Mouse (Mus musculus) spleen, embryonic (tissue): ENCODE data around the gene Pidd1.
"Not testable (repeated sequence)": the region's sequence is repeated elsewhere in the genome, so short reads cannot be mapped to it uniquely, and the experiment has no call there.

Experiments
- CTCF ChIA-PET: fragments of 350-600 bp; sonication (Branson Sonifier 250); formaldehyde crosslinking; loops from one replicate; lab custom pipeline; 2022; lab: Charles Lee

The Pidd1 gene

GRCm38 (mm10) chr7:141426948-141427730, 16.7 kb downstream of the Pidd1 start:
- CTCF ChIA-PET, result no interaction called here

- CTCF ChIA-PET, result no interaction called here
Measured at GRCm38 (mm10) chr7:141423811-141424210, 20.0 kb downstream of the Pidd1 start.

GRCm38 (mm10) chr7:141420030-141420702, 23.7 kb downstream of the Pidd1 start:
- CTCF ChIA-PET, result no interaction called here

GRCm38 (mm10) chr7:141418970-141419369, 24.9 kb downstream of the Pidd1 start:
- CTCF ChIA-PET, result no interaction called here

- CTCF ChIA-PET, result interaction anchor here (0.5 kb wide), 1 partner anchor 13 kb away, joined by 3 read pairs; no protein-coding TSS in a partner anchor
Measured at GRCm38 (mm10) chr7:141417731-141418681, 25.8 kb downstream of the Pidd1 start.

- CTCF ChIA-PET, result no interaction called here
Measured at GRCm38 (mm10) chr7:141416144-141416841, 27.5 kb downstream of the Pidd1 start.

GRCm38 (mm10) chr7:141413809-141414584, 29.8 kb downstream of the Pidd1 start, which contains the start of gene Gatd1:
Gene Gatd1, minus strand, starts transcription at chr7:141414136.
- CTCF ChIA-PET, result no interaction called here

GRCm38 (mm10) chr7:141413331-141413730, 30.5 kb downstream of the Pidd1 start:
- CTCF ChIA-PET, result interaction anchor here (0.6 to 0.8 kb wide), 2 partner anchors 25 to 49 kb away, joined by 3 to 8 read pairs; no protein-coding TSS in a partner anchor

GRCm38 (mm10) chr7:141411667-141412066, 32.2 kb downstream of the Pidd1 start:
- CTCF ChIA-PET, result no interaction called here

GRCm38 (mm10) chr7:141410631-141411030, 33.2 kb downstream of the Pidd1 start:
- CTCF ChIA-PET, result interaction anchor here (0.6 kb wide), 1 partner anchor 36 kb away, joined by 3 read pairs; the partner anchor contains the start of gene Rplp2

- CTCF ChIA-PET, result interaction anchor here (0.6 to 0.7 kb wide), 3 partner anchors 16 to 378 kb away, joined by 3 to 11 read pairs (median 3); partner anchors contain the start of gene Taldo1
Measured at GRCm38 (mm10) chr7:141408833-141409232, 35.0 kb downstream of the Pidd1 start.

- CTCF ChIA-PET, result not testable (repeated sequence)
Measured at GRCm38 (mm10) chr7:141407670-141408069, 36.2 kb downstream of the Pidd1 start.

- CTCF ChIA-PET, result interaction anchor here (0.5 to 0.7 kb wide), 2 partner anchors 13 to 45 kb away, joined by 3 read pairs; no protein-coding TSS in a partner anchor
Measured at GRCm38 (mm10) chr7:141405466-141405865, 38.4 kb downstream of the Pidd1 start.

GRCm38 (mm10) chr7:141403305-141403704, 40.5 kb downstream of the Pidd1 start:
- CTCF ChIA-PET, result interaction anchor here (0.6 to 0.7 kb wide), 3 partner anchors 17 to 79 kb away, joined by 3 to 12 read pairs (median 4); no protein-coding TSS in a partner anchor

GRCm38 (mm10) chr7:141395348-141395747, 48.5 kb downstream of the Pidd1 start:
- CTCF ChIA-PET, result no interaction called here

- CTCF ChIA-PET, result interaction anchor here (0.6 to 1.3 kb wide), 2 partner anchors 64 to 299 kb away, joined by 3 to 6 read pairs; no protein-coding TSS in a partner anchor
Measured at GRCm38 (mm10) chr7:141394771-141395170, 49.1 kb downstream of the Pidd1 start.

- CTCF ChIA-PET, result interaction anchor here (0.7 to 1.3 kb wide), 2 partner anchors 64 to 144 kb away, joined by 3 to 6 read pairs; no protein-coding TSS in a partner anchor
Measured at GRCm38 (mm10) chr7:141394158-141394557, 49.7 kb downstream of the Pidd1 start.

GRCm38 (mm10) chr7:141392552-141393222, 51.1 kb downstream of the Pidd1 start:
- CTCF ChIA-PET, result interaction anchor here (0.6 to 1.0 kb wide), 4 partner anchors 9 to 26 kb away, joined by 3 to 17 read pairs (median 4); no protein-coding TSS in a partner anchor
